Mouse (Mus musculus): ENCODE data around the gene Cpa4.

The Cpa4 gene

GRCm38 (mm10) chr6:30624763-30625162 lies 56.6 kb downstream of the Cpa4 start:
- no peak for DNase-seq (ENCODE audit: low read depth, low spot score)

- no peak for DNase-seq (ENCODE audit: low read depth, low spot score)
Observed at GRCm38 (mm10) chr6:30628152-30628551, 60.0 kb downstream of the Cpa4 start.

GRCm38 (mm10) chr6:30629989-30630388 lies 61.8 kb downstream of the Cpa4 start:
- no peak for DNase-seq (ENCODE audit: low read depth, low spot score)

- DNase-seq (ENCODE audit: low read depth, low spot score), result no peak
Observed at GRCm38 (mm10) chr6:30635361-30635862, 67.2 kb downstream of the Cpa4 start.

GRCm38 (mm10) chr6:30636186-30636842 lies 68.1 kb downstream of the Cpa4 start:
- DNase-seq (ENCODE audit: low read depth, low spot score), result no peak

GRCm38 (mm10) chr6:30638674-30639268 lies 70.6 kb downstream of the Cpa4 start, which contains the start of gene Cpa1:
Gene Cpa1, plus strand, starts transcription at chr6:30639218.
- DNase-seq (ENCODE audit: low read depth, low spot score), result no peak

Measured in WW6 (cell line).